9 mouse cellular contexts compared by ENCODE assay signal in the genomic region with DNA sequence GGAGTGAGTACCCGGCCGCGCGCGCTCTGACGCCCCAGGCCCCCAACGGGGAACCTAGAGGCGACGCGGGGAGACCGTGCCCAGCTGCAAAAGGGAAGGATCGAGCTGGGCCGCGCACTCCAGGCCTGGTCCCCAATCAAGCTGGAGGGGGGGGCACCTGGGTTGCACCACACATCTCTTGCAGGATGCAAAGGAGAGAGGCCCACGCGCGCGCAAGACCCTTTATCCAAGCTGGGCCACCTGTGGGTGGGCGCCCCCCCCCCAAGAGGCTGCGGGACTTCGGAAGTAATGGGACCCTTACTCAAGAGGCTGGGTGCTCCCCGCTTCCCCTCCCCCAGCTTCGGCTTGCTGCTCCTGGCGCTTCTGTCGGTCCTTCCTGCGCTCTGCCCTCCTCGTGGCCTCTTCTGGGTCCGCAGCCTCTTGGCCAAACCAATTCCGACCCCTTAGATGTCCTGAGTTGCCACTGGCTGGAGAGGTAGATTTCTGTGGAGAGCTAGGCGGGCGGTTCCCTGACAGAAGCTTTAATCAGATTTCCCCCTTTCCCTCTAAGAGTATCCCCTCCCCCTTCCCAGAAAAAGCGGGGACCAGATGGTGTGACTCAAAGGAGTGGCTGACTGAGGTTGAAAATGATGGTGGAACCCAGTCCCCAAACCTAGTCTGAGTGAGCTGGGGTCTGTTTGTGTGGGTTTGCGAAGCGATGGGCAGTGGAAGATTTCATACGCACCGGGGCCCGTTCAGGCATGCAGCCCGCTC. TPM values are rescaled to one million over a fixed set of nuclear protein-coding genes. Genes with fewer than 3 reads are reported as not detected.
DNase-seq lines count a peak whose midpoint lies in the region; ATAC-seq and TF ChIP-seq lines count a peak whose summit lies in the region.
"Had no signal": no experiment of that assay in that cellular context is flagged by ENCODE, and none has a peak within 500 bp of the region (broad histone marks: within the 10 kb centered on the region; RNA-seq: fewer than 3 reads in every experiment).

No protein-coding gene starts in this region.

- WGBS in heart, embryonic 16.5 days, result 5% methylated on average over 33 of the region's 38 CpGs

- peaks cover 14% of the 10 kb centered on the region for H3K79me2 ChIP-seq in myocyte (ENCODE audit: control insufficient read depth, insufficient read depth)

- H3K27ac ChIP-seq in heart, embryonic 16.5 days (ENCODE audit: low read length), result peak overlapping the region; percentile 84

- H3K4me1 ChIP-seq in heart, embryonic 16.5 days (ENCODE audit: control insufficient read depth, insufficient read depth, low read length), result peaks cover 14% of the 10 kb centered on the region

- no peaks in the 10 kb centered on the region for H3K9me3 ChIP-seq in heart, embryonic 16.5 days (replicated peaks; ENCODE audit: control insufficient read depth, low read length)

- H3K9ac ChIP-seq in heart, embryonic 16.5 days (ENCODE audit: low read length), result peak overlapping the region; percentile 92

- DNase-seq in cerebellum, adult 11 months, result no peak
- peak; percentile 77 for DNase-seq in 3134 (ENCODE audit: extremely low read depth, insufficient read length, low spot score)
- DNase-seq in cerebellum, postnatal 36 days, result peak; percentile 33 to 48
- peak; percentile 62 to 68 for DNase-seq in left cerebral cortex, postnatal 36 days (ENCODE audit: low spot score in 2 of 2)
- DNase-seq in spleen, adult 12 weeks (ENCODE audit: low spot score), result no peak

- H3K27me3 ChIP-seq in heart, embryonic 16.5 days (ENCODE audit: control insufficient read depth, insufficient read depth, low read length), result 0 out of 2 replicates have a peak, but pooled peaks cover 2% of the 10 kb centered on the region
- H3K27me3 ChIP-seq in myocyte (ENCODE audit: control insufficient read depth, insufficient read depth, insufficient read length), result no peaks in the 10 kb centered on the region

- no peaks in the 10 kb centered on the region for H3K36me3 ChIP-seq in heart, embryonic 16.5 days (ENCODE audit: control insufficient read depth, insufficient read depth)
- H3K36me3 ChIP-seq in myocyte (ENCODE audit: control insufficient read depth, insufficient read depth), result no peaks in the 10 kb centered on the region

- peak overlapping the region; percentile 34 for H3ac ChIP-seq in myocyte (ENCODE audit: control insufficient read depth, insufficient read length)

- ATAC-seq in cerebellum, adult (ENCODE audit: insufficient number of reproducible peaks, low FRiP score, low TSS enrichment), result peak; percentile 22; the same call in 1 of the 2 replicates
- ATAC-seq in heart, embryonic 16.5 days (replicated peaks; ENCODE audit: extremely low read depth, insufficient read depth, low FRiP score), result peak; percentile 28; the same call in 1 of the 2 replicates

- H3K4me3 ChIP-seq in heart, embryonic 16.5 days (ENCODE audit: low read length), result peak overlapping the region; percentile 82
- peak overlapping the region; percentile 50 for H3K4me3 ChIP-seq in myocyte

- peak overlapping the region; percentile 78 for H3K4me2 ChIP-seq in heart, embryonic 16.5 days (ENCODE audit: low read depth, low read length)
- H3K4me2 ChIP-seq in myocyte (ENCODE audit: low read depth), result peak overlapping the region; percentile 99

- TF ChIP-seq POLR2A in myocyte (IDR thresholded peaks at IDR 0.05; ENCODE audit: insufficient read length, low read depth), result no peak

- intact Hi-C loops in left cerebral cortex, postnatal 36 days (cut with DNase I), result loop anchor here (1.0 kb wide), 1 partner anchor 18 kb away; no protein-coding TSS in a partner anchor

TF ChIP-seq in myocyte, 11 proteins besides CTCF, POLR2A, EP300 and RAD21:
- TF ChIP-seq USF1 (IDR thresholded peaks at IDR 0.05; ENCODE audit: low read depth), result no peak
- TF ChIP-seq POLR2AphosphoS2 (IDR thresholded peaks at IDR 0.05; ENCODE audit: insufficient read length, low read depth), result no peak
- TF ChIP-seq MYOG (IDR thresholded peaks at IDR 0.05; ENCODE audit: control insufficient read depth in 1 of 3, insufficient read depth in 1 of 3, insufficient read length in 2 of 3, low read depth in 2 of 3), result no peak
- no peak for TF ChIP-seq E2F4 (IDR thresholded peaks at IDR 0.05; ENCODE audit: insufficient read depth)

RNA-seq across cellular contexts. Expression of a gene that starts 0.5 kb away (rescaled TPM):
- polyA plus RNA-seq in heart, embryonic 16.5 days (2015; fragmentation: Nextera tagmentation; extraction: Ambion mirVana), result 59.6 and 67.6 TPM in 2 replicates
- 100 to 1,000 TPM; 321 to 357 TPM for total RNA-seq in left cerebral cortex, postnatal 36 days (2021)
- polyA plus RNA-seq in myocyte (2012; fragmentation: generic; extraction: Trizol), result 70.0 TPM

RNA-seq across cellular contexts. Expression of a gene that starts 3.2 kb away (rescaled TPM):
- polyA plus RNA-seq in heart, embryonic 16.5 days (2015; fragmentation: Nextera tagmentation; extraction: Ambion mirVana), result 2.9 and 7.9 TPM in 2 replicates
- total RNA-seq in left cerebral cortex, postnatal 36 days (2021), result under 1 TPM; 0.74 to 0.79 TPM
- 0.07 TPM for polyA plus RNA-seq in myocyte (2012; fragmentation: generic; extraction: Trizol)
- total RNA-seq: gastrocnemius, adult 8-10 months had no signal

RNA-seq across cellular contexts. Expression of a gene that starts 16.8 kb away (rescaled TPM):
- 22.6 and 26.7 TPM in 2 replicates for polyA plus RNA-seq in heart, embryonic 16.5 days (2015; fragmentation: Nextera tagmentation; extraction: Ambion mirVana)
- total RNA-seq in left cerebral cortex, postnatal 36 days (2021), result 1 to 10 TPM; 2.8 to 3.6 TPM
- polyA plus RNA-seq in myocyte (2012; fragmentation: generic; extraction: Trizol), result 28.9 TPM

RNA-seq across cellular contexts. Expression of a gene that starts 26.9 kb away (rescaled TPM):
- 1.8 and 1.9 TPM in 2 replicates for polyA plus RNA-seq in heart, embryonic 16.5 days (2015; fragmentation: Nextera tagmentation; extraction: Ambion mirVana)
- 1 to 10 TPM in 1 of 2 experiments, not detected in 1; 1.7 TPM for total RNA-seq in left cerebral cortex, postnatal 36 days (2021)
- polyA plus RNA-seq in myocyte (2012; fragmentation: generic; extraction: Trizol), result 0.06 TPM
- total RNA-seq: gastrocnemius, adult 8-10 months had no signal

RNA-seq across cellular contexts. Expression of a gene that starts 27.2 kb away (rescaled TPM):
- polyA plus RNA-seq in heart, embryonic 16.5 days (2015; fragmentation: Nextera tagmentation; extraction: Ambion mirVana), result 56.0 and 57.4 TPM in 2 replicates
- total RNA-seq in left cerebral cortex, postnatal 36 days (2021), result 100 to 1,000 TPM in 1 of 2 experiments, 10 to 100 TPM in 1; 92.7 to 104 TPM
- polyA plus RNA-seq in myocyte (2012; fragmentation: generic; extraction: Trizol), result 91.3 TPM

Comparison
In these comparisons a context has a peak if more than half of its experiments do, and no peak if none do; other contexts are left out.
1. DNase-seq: peak in 3134 (single experiment), cerebellum, postnatal 36 days (2 of 2) and left cerebral cortex, postnatal 36 days (2 of 2); none in cerebellum, adult 11 months (single experiment) and spleen, adult 12 weeks (single experiment).